Mouse (Mus musculus) CH12.LX (cell line): ENCODE measurements around the gene Kcnn1. TPM values are rescaled to one million over a fixed set of nuclear protein-coding genes. Genes with fewer than 3 reads are reported as not detected.

Experiments used
- DNase-seq: peaks from one replicate; pipeline ENCODE4 v3.0.0-alpha.2; 2013; ENCODE audit errors: extremely low read depth
- H3K27ac ChIP-seq: 2 replicates; pipeline ENCODE4 v1.5.1; 2012; ENCODE audit warnings: low read depth, mild to moderate bottlenecking, control low read depth, moderate library complexity; ENCODE audit not compliant: insufficient read depth
- H3K27me3 ChIP-seq: replicated peaks from 2 replicates; pipeline ENCODE3; 2012; ENCODE audit warnings: inconsistent platforms
- H3K36me3 ChIP-seq, 2 experiments: replicated peaks in 1 of 2; 2 replicates each; pipeline versions ENCODE3 to v1.6.1; 2012; ENCODE audit warnings: inconsistent platforms in 1 of 2, low read length in 1 of 2, mild to moderate bottlenecking in 1 of 2, mixed read lengths in 1 of 2, moderate library complexity in 1 of 2; ENCODE audit not compliant: control insufficient read depth in 1 of 2, insufficient read depth in 1 of 2
- H3K4me1 ChIP-seq, 2 experiments: 2 replicates each; pipeline ENCODE4 v1.6.1; 2012; ENCODE audit warnings: inconsistent platforms in 1 of 2, moderate library complexity in 1 of 2; ENCODE audit not compliant: insufficient read depth in 2 of 2, control insufficient read depth in 1 of 2
- H3K4me2 ChIP-seq: 2 replicates; pipeline ENCODE4 v1.6.1; 2012; ENCODE audit warnings: low read depth, mild to moderate bottlenecking, control low read depth; ENCODE audit not compliant: poor library complexity, insufficient read depth, severe bottlenecking
- H3K4me3 ChIP-seq, 3 experiments: fragments of 150-350 bp in 1 of 3; sonication (generic) in 1 of 3; replicated peaks in 1 of 3; 2 replicates each; pipeline versions ENCODE3 to v1.5.1; 2011 to 2012; ENCODE audit warnings: low read depth in 2 of 3, low read length in 2 of 3, mild to moderate bottlenecking in 2 of 3, moderate library complexity in 2 of 3, control low read depth in 1 of 3, improper control_type of control experiment in 1 of 3, inconsistent platforms in 1 of 3, mixed read lengths in 1 of 3; ENCODE audit not compliant: poor library complexity in 1 of 3
- H3K79me2 ChIP-seq: replicated peaks from 2 replicates; pipeline ENCODE4 v1.6.1; 2012; ENCODE audit warnings: mild to moderate bottlenecking, moderate library complexity; ENCODE audit not compliant: control insufficient read depth, poor library complexity, insufficient read depth, severe bottlenecking; ENCODE audit errors: extremely low read depth
- H3K9ac ChIP-seq: 2 replicates; pipeline ENCODE4 v1.6.1; 2012; ENCODE audit warnings: low read depth, mild to moderate bottlenecking, control low read depth, moderate library complexity; ENCODE audit not compliant: insufficient read depth
- H3K9me3 ChIP-seq: replicated peaks from 2 replicates; pipeline ENCODE3; 2012; ENCODE audit warnings: low read length, inconsistent platforms, mixed read lengths
- BHLHE40 ChIP-seq: IDR thresholded peaks from 2 replicates; pipeline ENCODE4 v1.6.1; 2011; ENCODE audit warnings: mild to moderate bottlenecking, low read depth, low read length, improper control_type of control experiment
- CHD2 ChIP-seq: IDR thresholded peaks from 2 replicates; pipeline ENCODE4 v1.6.1; 2011; ENCODE audit warnings: low read length, improper control_type of control experiment
- GABPA ChIP-seq: IDR thresholded peaks from 2 replicates; pipeline ENCODE4 v1.6.1; 2012; ENCODE audit warnings: low read depth, low read length, improper control_type of control experiment, inconsistent platforms; ENCODE audit not compliant: insufficient replicate concordance
- HCFC1 ChIP-seq: IDR thresholded peaks from 2 replicates; pipeline ENCODE4 v1.6.1; 2012; ENCODE audit warnings: low read depth, mild to moderate bottlenecking, inconsistent platforms, low read length, improper control_type of control experiment
- IRF4 ChIP-seq: IDR thresholded peaks from 2 replicates; pipeline ENCODE4 v1.6.1; 2014; ENCODE audit warnings: low read depth, mild to moderate bottlenecking, inconsistent platforms, low read length, improper control_type of control experiment
- JUN ChIP-seq: IDR thresholded peaks from 2 replicates; pipeline ENCODE4 v1.6.1; 2011; ENCODE audit warnings: low read depth, mild to moderate bottlenecking, low read length, improper control_type of control experiment, moderate library complexity; ENCODE audit not compliant: insufficient read depth
- KAT2A ChIP-seq: IDR thresholded peaks from 2 replicates; pipeline ENCODE4 v1.6.1; 2012; ENCODE audit warnings: low read length, improper control_type of control experiment, inconsistent platforms; ENCODE audit not compliant: insufficient replicate concordance
- MAX ChIP-seq: IDR thresholded peaks from 2 replicates; pipeline ENCODE4 v1.6.1; 2011; ENCODE audit warnings: low read length, improper control_type of control experiment
- MXI1 ChIP-seq: IDR thresholded peaks from 2 replicates; pipeline ENCODE4 v1.6.1; 2011; ENCODE audit warnings: mild to moderate bottlenecking, low read depth, low read length, improper control_type of control experiment
- NELFE ChIP-seq: IDR thresholded peaks from 2 replicates; pipeline ENCODE4 v1.6.1; 2011; ENCODE audit warnings: low read depth, low read length, improper control_type of control experiment
- PAX5 ChIP-seq: IDR thresholded peaks from 2 replicates; pipeline ENCODE4 v1.6.1; 2012; ENCODE audit warnings: low read length, inconsistent platforms, mixed read lengths
- SIN3A ChIP-seq: IDR thresholded peaks from 2 replicates; pipeline ENCODE4 v1.6.1; 2012; ENCODE audit warnings: low read length, improper control_type of control experiment, inconsistent platforms
- SMC3 ChIP-seq: IDR thresholded peaks from 2 replicates; pipeline ENCODE4 v1.6.1; 2011; ENCODE audit warnings: low read depth, low read length, improper control_type of control experiment
- TBP ChIP-seq: conservative IDR thresholded peaks from 2 replicates; pipeline ENCODE4 v1.6.1; 2011; ENCODE audit warnings: low read depth, low read length, improper control_type of control experiment
- TCF12 ChIP-seq: IDR thresholded peaks from 2 replicates; pipeline ENCODE4 v1.6.1; 2014; ENCODE audit warnings: low read depth, mild to moderate bottlenecking, inconsistent platforms, low read length, improper control_type of control experiment
- UBTF ChIP-seq: IDR thresholded peaks from 2 replicates; pipeline ENCODE4 v1.6.1; 2012; ENCODE audit warnings: low read depth, mild to moderate bottlenecking, inconsistent platforms, low read length, improper control_type of control experiment, moderate library complexity
- USF1 ChIP-seq: IDR thresholded peaks from 2 replicates; pipeline ENCODE4 v1.6.1; 2014; ENCODE audit warnings: low read depth, mild to moderate bottlenecking, inconsistent platforms, low read length, improper control_type of control experiment
- ZC3H11A ChIP-seq: IDR thresholded peaks from 2 replicates; pipeline ENCODE4 v1.6.1; 2012; ENCODE audit warnings: low read depth, mild to moderate bottlenecking, inconsistent platforms, low read length, improper control_type of control experiment
- ZKSCAN1 ChIP-seq: IDR thresholded peaks from 2 replicates; pipeline ENCODE4 v1.6.1; 2012; ENCODE audit warnings: low read depth, inconsistent platforms, low read length, improper control_type of control experiment, borderline replicate concordance
- dilution Hi-C: fragments of 300-500 bp; cut with MboI; formaldehyde crosslinking; loops from 2 replicates; pipeline ENCODE4 v1.14.3; 2020; ENCODE audit warnings: low sequenced_read_pairs; ENCODE audit not compliant: extremely low pct_unique_long_range_greater_than_20kb, extremely low pct_ligation_motif_present
- in situ Hi-C: fragments of 300-500 bp; cut with MboI; formaldehyde crosslinking; loops from 3 replicates; pipeline ENCODE4 v1.14.3; 2019; ENCODE audit warnings: low sequenced_read_pairs, low pct_ligation_motif_present, low pct_unique_long_range_greater_than_20kb, mixed read lengths
- polyA plus RNA-seq: library from polyadenylated mRNA; unstranded; fragments of >175 nt; gene quantifications from 2 replicates; pipeline ENCODE4 v1.2.1, GENCODE M21; 2012; ENCODE audit warnings: low read depth; ENCODE audit not compliant: insufficient read length
- total RNA-seq, 2 experiments: library from RNA; depleted of rRNA; stranded (reverse); fragments of 300-350 nt in 1 of 2; fragments of >200 nt in 1 of 2; gene quantifications; 2 replicates each; pipeline ENCODE4 v1.2.3; 2012 to 2014

The Kcnn1 gene
- total and polyA plus RNA-seq, 3 experiments: 0.21 TPM; not detected in 2

DNA sequence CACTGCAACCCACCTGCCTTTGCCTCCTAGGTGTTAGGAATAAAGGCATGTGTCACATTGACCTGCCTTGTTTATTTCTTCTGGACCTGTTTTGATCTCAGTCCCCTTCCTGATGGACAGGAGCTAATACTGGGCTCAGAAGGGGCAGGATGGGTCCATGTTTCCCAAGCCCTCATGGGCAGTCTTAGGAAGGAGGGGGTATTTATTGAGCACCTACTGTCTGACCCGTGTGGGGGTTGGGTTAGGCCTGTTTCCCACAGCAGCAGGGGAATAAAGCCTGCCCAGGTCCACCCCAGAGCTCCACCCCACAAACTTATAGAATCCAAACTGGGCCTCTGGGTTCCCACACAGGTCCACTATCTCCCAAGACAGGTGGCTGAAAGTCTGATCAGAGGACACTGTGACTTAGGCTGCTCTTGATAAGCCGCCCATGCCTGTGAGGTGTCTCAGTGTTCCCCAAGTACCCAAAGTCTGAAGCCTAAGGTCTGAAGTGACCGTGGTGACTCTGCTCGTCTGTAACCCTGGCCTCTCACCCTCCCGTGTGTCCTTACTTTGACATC lies 19.8 kb downstream of the Kcnn1 start:
- Histone ChIP-seq H3K4me1 (peaks cover 2 to 29% of the 10 kb centered on the region in 2 experiments; a peak in 3 of 4 replicates), H3K4me2 (no peak overlapping the region), H3K36me3 (no peaks in the 10 kb centered on the region), H3K79me2 (no peaks in the 10 kb centered on the region), H3K27ac (no peak overlapping the region), H3K9ac (no peak overlapping the region)
- DNase-seq: no peak
- dilution Hi-C loops: no loop called here
- TF ChIP-seq PAX5: no peak
- no peak for TF ChIP-seq JUN
- no peak for TF ChIP-seq NELFE
- TF ChIP-seq IRF4: no peak
- no peak for TF ChIP-seq TBP
- no peak for TF ChIP-seq UBTF
- TF ChIP-seq, all 38 proteins: peak for 0
- in situ Hi-C loops: loop anchor here (5.0 to 10.0 kb wide), 2 partner anchors 81 to 128 kb away; partner anchors contain the start of genes Gm3336 and Mpv17l2
- peaks cover 49% of the 10 kb centered on the region for H3K27me3 ChIP-seq
- H3K4me3 ChIP-seq: no peak overlapping the region
- H3K9me3 ChIP-seq: no peaks in the 10 kb centered on the region

DNA sequence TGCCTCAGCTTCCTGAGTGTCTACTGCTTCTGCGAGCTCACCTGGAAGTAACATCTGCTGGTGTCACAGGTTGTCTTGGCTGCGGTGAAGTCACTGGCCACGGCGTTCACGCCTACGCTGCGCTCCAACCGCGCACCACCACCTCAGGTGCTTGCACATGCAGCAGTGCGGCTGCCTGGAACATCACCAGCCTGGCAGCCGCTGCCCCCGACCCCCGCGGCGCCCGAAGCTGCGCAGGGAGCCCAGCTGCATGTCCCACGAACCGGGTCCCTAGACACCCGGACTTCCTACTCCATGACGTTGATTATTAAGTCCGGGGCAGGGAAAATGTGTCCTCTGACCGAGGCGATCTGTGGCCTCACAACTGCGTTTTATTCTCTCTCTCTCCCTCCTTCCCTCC lies 20.6 kb downstream of the Kcnn1 start:
- Histone ChIP-seq H3K4me1 (peaks cover 2 to 29% of the 10 kb centered on the region in 2 experiments; a peak in 3 of 4 replicates), H3K9me3 (no peaks in the 10 kb centered on the region), H3K27ac (no peak overlapping the region), H3K79me2 (no peaks in the 10 kb centered on the region), H3K4me2 (no peak overlapping the region), H3K9ac (no peak overlapping the region), H3K36me3 (no peaks in the 10 kb centered on the region), H3K27me3 (peaks cover 41% of the 10 kb centered on the region), H3K4me3 (no peak overlapping the region)
- no peak for DNase-seq
- in situ Hi-C loops: loop anchor here (5.0 to 10.0 kb wide), 2 partner anchors 80 to 128 kb away; partner anchors contain the start of genes Gm3336 and Mpv17l2
- dilution Hi-C loops: no loop called here
- TF ChIP-seq HCFC1: no peak
- TF ChIP-seq MXI1: no peak
- TF ChIP-seq GABPA: no peak
- TF ChIP-seq KAT2A: no peak
- no peak for TF ChIP-seq CHD2
- TF ChIP-seq TCF12: no peak
- no peak for TF ChIP-seq MAX
- no peak for TF ChIP-seq ZKSCAN1
- TF ChIP-seq PAX5: no peak
- no peak for TF ChIP-seq USF1
- TF ChIP-seq UBTF: no peak
- TF ChIP-seq ZC3H11A: no peak
- no peak for TF ChIP-seq SMC3
- TF ChIP-seq SIN3A: no peak
- TF ChIP-seq BHLHE40: no peak
